Mouse (Mus musculus): ENCODE data around the gene Gabrg2.

Gene Gabrg2

DNA sequence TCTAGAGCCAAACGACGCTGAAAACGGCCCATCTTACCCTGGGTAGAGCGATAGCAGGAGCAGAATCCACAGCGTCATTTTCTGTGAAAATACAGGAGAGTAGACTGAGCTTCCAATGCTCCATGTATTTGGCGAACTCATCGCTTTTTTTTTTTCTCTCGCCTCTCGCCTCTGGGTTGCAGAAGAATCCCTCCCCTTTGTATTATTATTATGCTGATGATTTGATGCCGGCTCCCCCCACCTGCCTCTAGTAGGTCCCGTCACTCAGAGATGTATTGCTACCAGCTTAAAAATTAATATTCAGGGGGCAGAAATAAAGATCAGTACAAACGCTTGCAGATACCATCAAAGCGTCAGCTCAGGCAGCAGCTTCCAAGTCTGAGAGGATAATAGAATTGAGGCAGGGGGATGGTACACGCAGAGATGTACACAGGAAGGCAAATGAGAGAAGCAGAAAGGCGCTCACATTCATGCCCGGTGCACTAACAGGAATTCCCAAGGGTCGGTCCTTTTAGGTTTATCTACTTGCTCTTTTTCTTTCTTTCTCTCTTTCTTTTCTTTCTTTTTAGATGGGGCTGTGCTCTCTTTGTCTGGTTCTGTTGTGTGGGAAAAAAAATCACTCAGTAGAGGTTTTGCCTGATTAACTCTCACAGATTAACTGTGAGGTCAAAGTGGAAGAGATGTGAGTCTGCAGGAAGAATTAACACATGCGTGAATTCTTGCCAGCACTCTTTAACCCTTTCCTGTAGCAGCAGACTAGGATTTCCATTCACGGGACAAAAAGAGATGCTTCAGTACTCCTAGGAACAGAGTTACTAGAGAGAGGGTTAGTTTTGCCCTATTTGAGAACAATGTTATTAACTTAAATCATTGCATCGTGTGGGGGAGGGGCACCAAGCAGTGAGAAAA lies at the start of gene Gabrg2:
Gene Gabrg2 (minus strand): TSS at position 668 of the 909 bp plus-strand sequence.
- in situ Hi-C loops (cut with MseI, MboI): no loop called here

DNA sequence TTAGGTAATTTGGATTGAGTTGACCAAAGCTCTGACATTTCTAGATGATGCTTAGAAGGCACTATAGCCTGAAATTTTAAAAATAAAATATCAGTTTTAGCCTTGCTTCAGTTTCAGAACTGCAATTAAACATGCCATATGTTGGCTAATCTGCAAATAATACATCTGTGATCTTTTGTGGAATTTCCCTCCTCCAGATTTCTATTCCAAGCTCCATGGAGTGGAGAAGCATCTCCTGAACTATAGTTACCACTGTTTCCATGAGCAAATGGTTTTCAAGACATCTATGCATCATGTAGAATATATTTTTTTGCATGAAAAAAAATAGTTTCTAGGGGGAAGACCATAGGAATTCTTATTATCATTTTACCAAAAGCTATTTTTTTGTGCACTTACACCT lies 47.5 kb upstream of the Gabrg2 start:
- in situ Hi-C loops (cut with MseI, MboI): no loop called here

DNA sequence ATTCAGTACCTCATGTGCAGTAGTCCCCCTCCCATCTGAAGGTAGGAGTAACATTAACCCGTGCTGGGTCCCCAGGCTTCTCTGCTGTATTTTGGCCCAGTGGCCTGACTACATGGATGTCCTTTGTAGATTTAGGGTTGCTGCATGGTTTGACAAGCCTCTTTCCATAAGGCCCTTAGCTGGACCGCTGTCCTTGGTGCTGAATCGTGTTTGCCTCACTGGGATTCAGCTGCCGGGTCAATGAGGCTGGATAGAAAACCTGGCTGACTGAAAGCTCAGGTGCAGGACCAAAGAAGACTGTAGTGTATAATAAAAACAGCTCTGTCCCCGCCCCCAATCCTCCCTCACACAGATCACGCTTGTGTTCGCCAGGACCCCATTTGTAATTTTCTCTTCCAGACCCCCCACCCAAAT lies 1.2 kb downstream of the Gabrg2 start:
- in situ Hi-C loops (cut with MseI, MboI): no loop called here

DNA sequence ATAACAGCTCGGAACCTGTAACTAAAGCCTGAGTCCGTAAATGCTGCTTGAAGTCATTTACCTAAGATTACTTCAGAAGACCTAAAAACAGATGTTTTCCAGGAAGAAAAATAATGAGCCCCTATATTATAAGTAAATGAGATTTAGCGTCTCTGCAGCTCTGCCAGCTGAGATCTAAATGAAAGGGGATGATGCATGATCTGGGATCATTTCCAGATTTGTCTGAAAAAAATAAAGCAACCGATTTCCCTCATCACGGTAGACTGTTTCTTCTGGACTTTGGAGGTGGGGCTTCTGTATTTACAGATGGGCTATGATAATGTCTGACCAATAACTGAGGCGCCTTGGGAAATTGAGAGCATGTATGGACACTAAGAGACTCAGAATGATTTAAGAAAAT lies 20.5 kb downstream of the Gabrg2 start:
- in situ Hi-C loops (cut with MseI, MboI): no loop called here

DNA sequence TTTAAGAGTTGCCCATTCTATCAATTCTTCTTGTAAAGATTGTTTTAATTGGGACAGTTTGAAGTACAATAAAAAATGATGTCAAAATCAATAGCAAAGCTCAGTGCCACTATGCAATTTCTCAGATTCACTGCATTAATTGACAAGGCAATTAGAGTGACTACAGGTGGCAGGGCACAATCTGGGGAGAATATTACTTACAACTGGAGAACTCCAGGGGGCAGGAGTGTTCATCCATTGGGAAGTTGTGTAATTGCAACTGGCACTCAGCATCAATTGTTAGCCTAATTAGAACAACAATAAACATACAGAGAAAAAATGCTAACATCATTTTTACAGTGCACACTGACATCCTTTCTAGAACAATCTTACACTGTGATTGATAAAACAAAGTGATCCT lies 32.1 kb downstream of the Gabrg2 start:
- in situ Hi-C loops (cut with MseI, MboI): no loop called here

DNA sequence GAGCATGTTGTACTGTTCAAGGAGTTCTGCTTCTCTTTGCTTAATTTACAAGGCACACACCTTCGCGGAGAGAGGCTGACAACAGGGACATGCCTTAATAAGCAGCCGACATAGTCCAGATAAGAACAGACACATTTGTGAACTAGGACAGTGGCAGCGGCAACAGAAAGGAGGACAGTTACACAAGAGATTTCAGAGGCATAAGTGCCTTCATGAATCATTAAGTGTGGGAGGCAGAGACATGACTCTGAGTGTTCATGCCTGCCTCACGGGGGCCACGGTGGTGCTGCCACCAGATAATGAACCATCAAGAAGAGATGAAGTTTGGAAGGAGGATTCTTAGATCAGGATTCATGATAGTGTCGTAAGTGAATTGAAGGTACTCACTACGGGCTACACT lies 38.0 kb downstream of the Gabrg2 start:
- in situ Hi-C loops (cut with MseI, MboI): no loop called here

DNA sequence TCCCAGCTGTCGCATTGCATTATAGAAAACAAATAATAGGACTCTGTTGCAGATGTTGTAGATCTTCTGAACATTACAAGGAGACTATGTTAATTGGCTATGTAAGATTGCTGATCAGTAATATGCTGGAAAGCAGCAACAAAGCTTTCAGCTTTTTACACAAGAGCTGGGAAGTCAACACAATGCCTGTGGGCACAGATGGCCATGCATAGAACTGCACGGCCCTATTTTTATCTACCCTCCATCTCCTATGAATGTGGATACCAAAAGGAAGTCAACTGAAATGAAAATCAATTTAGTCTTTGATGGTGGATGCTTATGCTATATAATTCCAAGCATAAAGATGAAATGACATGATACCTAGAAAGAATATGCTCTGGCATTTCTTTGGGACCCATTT lies 47.1 kb downstream of the Gabrg2 start:
- in situ Hi-C loops (cut with MseI, MboI): no loop called here

DNA sequence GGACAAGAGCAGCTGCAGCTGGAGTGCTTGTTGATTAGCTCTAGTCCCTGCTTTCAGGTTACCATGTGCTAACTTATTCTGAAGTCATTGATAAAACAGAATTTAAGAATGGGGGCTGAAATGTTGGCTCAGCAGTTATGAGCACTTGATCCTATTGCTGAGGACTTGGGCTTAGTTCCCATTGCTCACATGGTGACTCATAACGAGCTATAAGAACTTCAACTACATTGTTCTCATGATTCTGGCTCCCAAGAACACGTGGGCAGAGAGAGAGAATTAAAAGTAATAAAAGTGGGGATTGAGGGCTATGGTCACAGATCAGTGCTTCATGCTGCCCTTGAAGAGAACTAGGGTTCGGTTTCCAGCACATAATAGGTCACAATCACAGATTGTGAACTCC lies 48.8 kb downstream of the Gabrg2 start:
- in situ Hi-C loops (cut with MseI, MboI): no loop called here

DNA sequence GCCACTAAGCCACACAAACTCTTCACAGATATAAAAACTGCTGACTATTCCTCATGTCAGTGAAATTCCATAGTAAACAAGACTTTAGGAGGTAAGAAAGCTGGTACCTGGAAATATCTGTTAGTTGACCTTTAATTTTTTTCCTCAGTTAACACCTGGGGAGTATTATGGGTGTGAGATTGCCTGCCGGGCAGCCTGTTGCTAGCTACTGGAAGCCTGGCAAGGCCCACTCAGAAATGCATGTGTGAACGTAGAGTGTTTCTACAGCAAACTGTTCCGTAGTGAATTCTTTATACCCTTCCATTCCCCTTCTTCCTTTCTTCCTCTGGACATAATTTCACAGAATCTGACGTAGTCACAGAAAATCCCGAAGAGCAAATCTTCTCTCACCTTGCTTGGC lies 55.2 kb downstream of the Gabrg2 start:
- in situ Hi-C loops (cut with MseI, MboI): no loop called here

DNA sequence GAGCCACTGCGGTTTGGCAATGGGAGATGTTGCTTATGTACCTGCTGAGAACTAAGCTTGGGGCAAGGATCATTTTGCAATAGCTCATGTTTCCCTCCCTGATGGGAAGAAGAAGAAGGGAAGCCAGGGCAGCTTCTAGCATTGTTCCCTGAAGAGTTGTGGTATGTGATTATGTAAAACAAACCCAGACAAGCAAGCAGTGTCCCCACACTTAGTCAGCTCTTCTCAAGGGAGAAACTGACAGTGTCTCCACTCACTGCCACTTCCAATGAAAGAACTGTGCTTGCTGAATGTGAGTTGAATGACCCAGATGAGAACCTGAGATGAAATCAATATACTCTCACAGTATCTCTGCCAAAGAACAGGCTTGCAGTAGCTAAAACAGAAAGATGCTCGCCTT lies 62.7 kb downstream of the Gabrg2 start:
- in situ Hi-C loops (cut with MseI, MboI): no loop called here

DNA sequence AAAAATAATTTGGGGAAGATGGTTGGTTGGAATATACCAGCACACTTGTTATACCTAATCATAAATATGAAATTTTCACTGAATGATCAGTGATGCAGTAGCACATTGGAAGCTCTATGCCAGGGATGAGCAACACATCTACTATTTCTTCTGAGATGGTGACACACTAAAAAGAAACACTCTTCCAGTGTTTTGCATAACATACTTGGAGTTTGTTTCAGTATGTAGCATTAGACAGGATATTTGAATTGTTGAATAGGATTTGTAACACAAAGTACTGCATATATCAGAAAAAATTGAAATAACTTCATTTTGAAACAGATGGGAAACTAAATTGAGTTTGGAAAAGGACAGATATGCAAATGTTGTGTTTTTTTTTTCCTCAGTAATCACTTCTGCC lies 81.8 kb downstream of the Gabrg2 start:
- in situ Hi-C loops (cut with MseI, MboI): no loop called here

DNA sequence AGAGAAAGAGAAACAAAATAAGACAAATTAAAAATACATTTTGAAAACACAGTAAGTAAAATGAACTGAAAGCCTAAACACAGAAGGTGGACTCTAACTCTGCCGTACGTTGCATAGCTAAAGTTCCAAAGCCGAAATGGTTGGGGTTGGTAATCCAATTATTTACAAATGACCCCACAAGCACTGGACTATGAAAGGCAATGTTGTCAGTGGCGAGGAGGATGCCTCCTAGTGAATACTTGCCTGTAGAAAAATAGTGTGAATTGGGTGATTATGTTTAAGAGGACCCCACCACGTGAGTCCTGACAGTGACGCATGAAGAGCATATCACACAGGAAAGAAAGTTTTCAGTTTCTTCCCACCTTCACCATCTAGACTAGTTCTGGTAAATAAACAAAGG lies 86.6 kb downstream of the Gabrg2 start:
- in situ Hi-C loops (cut with MseI, MboI): no loop called here

DNA sequence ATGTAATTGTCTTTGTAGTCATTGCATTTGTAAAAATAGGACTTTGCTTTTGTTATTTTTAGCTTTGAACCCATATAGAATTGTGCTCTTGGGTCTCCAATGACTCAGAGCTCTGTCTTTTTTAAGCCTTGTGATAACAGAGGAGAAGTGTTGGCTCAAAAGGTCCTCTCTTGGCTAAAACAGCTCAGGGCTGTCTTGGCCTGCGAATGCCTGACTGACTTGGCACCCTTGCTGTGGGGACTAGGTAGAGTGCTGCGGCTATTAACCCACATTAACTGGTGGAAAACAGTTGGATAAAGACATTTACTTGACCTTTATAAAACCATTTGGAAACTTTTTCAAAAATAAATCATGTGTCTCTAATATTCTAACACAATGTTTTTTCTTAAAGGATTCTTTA lies 97.0 kb downstream of the Gabrg2 start:
- in situ Hi-C loops (cut with MseI, MboI): no loop called here
